Mouse (Mus musculus) left cerebral cortex, adult 11 months (tissue): ENCODE data around the gene Gtf2h1.

ENCODE experiments used
- DNase-seq: peaks from one replicate; pipeline ENCODE4 v3.0.0; 2022; ENCODE audit warnings: low spot score

The Gtf2h1 gene

DNA sequence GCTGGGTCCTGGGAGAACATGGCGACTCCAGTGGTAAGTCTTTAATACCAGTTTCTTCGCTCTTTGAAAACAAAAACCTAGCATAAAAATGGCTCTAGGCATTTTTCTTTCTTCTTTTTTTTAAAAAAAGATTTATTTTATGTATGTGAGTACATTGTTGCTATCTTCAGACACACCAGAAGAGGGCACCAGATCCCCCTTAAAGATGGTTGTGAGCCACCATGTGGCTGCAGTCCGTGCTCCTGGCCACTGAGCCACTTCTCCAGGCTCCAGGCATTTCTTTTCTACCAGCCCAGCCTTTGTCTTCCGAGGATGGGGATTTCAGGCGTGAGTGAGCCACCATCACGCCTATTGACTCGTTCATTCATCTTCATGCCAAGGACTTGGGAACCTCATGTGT is 55.1 kb downstream of the Gtf2h1 start:
- DNase-seq: no peak

DNA sequence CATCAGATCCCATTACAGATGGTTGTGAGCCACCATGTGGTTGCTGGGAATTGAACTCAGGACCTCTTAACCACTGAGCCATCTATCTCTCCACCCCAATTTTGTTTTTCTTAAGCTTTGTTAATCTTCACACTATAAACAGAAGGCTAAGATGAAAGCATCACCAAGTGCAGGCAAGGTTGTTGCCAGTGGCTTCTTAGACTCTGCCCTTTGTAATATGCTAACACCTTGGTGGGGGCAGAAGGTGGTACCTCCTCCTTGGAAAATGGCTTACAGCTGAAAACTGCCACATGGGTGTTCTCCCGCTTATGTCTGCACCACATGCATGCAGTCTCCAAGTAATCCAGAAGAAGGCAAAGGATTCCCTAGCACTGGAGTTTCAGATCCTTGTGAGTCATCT is 56.8 kb downstream of the Gtf2h1 start:
- no peak for DNase-seq

DNA sequence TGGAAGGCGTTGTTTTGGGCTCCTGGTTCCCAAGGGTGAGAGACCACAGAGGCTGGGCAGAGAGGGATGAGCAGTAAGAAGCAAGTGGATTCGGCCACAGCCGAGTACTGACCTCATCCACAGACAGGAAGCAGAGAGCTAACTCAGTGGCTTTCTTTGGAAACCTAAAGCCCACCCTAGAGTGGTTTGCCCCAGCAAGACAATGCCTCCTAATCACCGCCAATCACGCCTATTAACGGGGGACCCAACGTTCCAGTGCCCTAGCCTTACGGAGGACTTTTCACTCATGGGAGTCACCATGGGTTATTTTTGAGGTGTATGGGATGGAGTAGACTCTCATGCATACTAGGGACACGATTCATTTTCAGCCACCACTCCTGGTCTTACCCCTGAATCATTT is 57.5 kb downstream of the Gtf2h1 start:
- DNase-seq: no peak

DNA sequence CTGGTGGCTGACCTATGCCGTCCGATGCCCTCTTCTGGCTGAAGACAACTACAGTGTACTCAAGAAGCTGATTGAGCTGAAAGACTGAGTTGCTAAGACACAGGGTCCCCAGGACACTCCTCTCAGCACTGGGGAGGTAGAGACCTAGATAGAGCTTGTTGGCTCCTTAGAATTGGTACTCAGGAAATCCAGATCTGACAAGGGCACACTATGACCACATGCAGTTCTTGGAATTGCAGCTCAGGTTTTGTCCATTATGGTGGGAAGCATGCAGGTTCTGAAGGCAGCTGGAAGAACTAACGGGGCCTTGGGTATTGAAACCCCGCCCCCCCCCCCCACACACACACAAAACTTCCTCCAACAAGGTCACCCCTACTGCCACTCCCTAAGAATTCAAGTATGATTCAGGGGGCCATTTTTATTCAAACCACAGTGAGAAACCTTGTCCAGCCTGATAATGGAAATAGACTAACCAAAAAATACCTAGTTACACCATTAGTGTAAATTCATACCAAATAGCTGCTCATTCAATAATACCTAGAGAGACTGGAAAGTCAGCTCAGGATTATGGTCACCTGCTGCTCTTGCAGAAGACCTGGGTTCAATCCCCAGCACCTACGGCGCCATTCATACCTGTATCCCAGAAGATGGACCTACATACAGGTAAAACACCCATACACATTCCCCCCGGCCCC is 60.1 kb downstream of the Gtf2h1 start:
- no peak for DNase-seq

DNA sequence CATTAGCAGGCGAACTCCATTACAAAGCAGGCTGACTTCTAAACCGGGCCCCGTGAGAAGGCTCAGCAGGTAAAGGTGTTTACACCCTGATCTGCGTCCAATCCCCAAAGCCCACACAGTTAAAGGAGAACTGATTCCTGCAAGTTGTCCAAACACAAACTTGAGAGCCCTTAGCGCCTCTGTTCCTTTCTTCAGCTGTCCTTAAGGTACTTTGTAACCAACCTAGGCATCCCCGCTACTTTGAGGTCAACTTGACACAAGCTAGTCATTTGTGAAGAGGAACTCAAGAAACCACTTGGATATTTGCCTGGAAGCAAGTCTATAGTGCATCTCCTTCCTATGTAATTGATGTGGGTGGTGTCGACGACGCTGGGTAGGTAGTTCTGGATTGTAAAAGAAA is 61.5 kb downstream of the Gtf2h1 start:
- DNase-seq: no peak

DNA sequence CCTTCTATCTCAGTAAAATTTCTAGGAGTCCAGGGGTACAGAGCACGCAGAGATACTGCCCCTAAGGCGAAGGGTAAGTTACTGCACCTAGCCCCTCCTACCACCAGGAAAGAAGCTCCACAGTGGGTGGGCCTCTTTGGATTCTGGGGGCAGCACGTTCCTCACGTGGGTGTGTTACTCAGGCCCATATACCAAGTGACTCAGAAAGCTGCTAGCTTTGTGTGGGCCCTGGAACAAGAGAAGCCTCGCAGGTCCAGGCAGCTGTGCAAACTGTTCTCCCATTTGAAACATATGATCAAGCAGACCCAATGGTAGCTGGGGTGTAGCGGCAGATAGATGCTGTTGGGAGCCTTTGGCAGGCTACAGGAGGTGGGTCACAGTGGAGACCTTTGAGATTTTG is 63.1 kb downstream of the Gtf2h1 start:
- no peak for DNase-seq

DNA sequence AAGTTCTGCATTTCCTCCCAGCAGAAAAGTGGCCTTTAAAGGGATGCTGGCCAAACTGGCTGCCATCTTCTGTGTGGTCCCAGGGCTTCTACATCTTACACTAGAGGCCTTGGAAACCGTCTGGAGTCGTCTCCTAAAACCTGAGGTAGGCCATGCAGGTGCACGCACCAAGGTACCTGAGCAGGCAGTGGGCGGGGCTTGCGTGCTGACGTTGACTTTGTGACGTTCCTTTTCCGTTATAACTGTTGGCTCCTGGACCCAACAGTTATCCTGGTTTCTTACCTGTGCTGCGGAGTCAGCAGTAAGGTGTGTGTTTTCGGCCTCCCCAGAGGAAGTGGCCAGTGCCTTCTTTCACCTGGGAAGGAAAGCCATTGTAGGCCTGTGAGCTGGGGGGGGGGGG is 65.1 kb downstream of the Gtf2h1 start, which contains the start of gene Ldhc:
Gene Ldhc, plus strand, starts transcription at position 208 of the 400 bp plus-strand sequence.
- no peak for DNase-seq

DNA sequence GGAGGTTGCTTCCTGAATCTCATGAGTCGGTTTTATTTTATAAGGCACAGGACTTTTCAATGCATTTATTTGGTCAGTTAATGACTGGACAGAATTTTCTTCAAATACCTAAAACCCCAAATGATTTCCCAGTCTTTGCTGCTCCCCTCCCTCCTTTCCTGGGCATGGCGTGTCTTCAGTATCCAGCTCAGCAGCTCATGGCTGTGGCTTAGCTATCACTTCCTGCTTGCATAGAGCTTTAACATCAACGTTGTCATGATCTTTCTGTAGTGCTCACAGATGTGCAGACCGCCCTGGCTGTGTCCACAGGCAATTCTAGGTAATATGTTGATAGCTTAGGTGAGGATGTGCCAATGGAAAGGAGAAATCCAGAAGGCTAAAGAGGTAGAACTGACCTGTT is 76.1 kb downstream of the Gtf2h1 start:
- DNase-seq: no peak
